Mouse (Mus musculus): ENCODE measurements around the gene Tmem40. TPM values are rescaled to one million over a fixed set of nuclear protein-coding genes. Genes with fewer than 3 reads are reported as not detected.

Tmem40 gene
- total RNA-seq, 2 experiments from 2014 or later: 1.7 to 10.6 TPM

GRCm38 (mm10) chr6:115681066-115681465 lies 81.1 kb downstream of the Tmem40 start:
- ATAC-seq (replicated peaks; ENCODE audit: low FRiP score, poor library complexity, severe bottlenecking): no peak

Other genes with a start within 250 kb of the Tmem40 start
- gene Tsen2, start 217.7 kb downstream of the Tmem40 start, total RNA-seq (2015; ENCODE audit: low replicate concordance): 1.0 and 2.9 TPM in 2 replicates
- 1.3 and 4.0 TPM in 2 replicates for gene Tsen2, start 217.7 kb downstream of the Tmem40 start, total RNA-seq (2017; ENCODE audit: low replicate concordance)
- gene Mkrn2os, start 169.8 kb downstream of the Tmem40 start, total RNA-seq (2015; ENCODE audit: low replicate concordance): not detected in 2 replicates
- not detected in 2 replicates for gene Mkrn2os, start 169.8 kb downstream of the Tmem40 start, total RNA-seq (2017; ENCODE audit: low replicate concordance)
- gene Mkrn2, start 160.5 kb downstream of the Tmem40 start, total RNA-seq (2015; ENCODE audit: low replicate concordance): 0.58 and 0.84 TPM in 2 replicates
- gene Mkrn2, start 160.5 kb downstream of the Tmem40 start, total RNA-seq (2017; ENCODE audit: low replicate concordance): 0.84 and 6.6 TPM in 2 replicates
- gene Raf1, start 85.8 kb downstream of the Tmem40 start, total RNA-seq (2015; ENCODE audit: low replicate concordance): 28.4 and 44.7 TPM in 2 replicates
- 19.2 and 36.5 TPM in 2 replicates for gene Raf1, start 85.8 kb downstream of the Tmem40 start, total RNA-seq (2017; ENCODE audit: low replicate concordance)
- 0.21 TPM in 1 of 2 replicates, not detected in the other for gene Cand2, start 12.1 kb upstream of the Tmem40 start, total RNA-seq (2015; ENCODE audit: low replicate concordance)
- gene Cand2, start 12.1 kb upstream of the Tmem40 start, total RNA-seq (2017; ENCODE audit: low replicate concordance): 0.14 and 0.17 TPM in 2 replicates
- gene Rpl32, start 46.3 kb upstream of the Tmem40 start, total RNA-seq (2015; ENCODE audit: low replicate concordance): 738 and 1,031 TPM in 2 replicates
- gene Rpl32, start 46.3 kb upstream of the Tmem40 start, total RNA-seq (2017; ENCODE audit: low replicate concordance): 502 and 613 TPM in 2 replicates
- gene Efcab12, start 76.0 kb upstream of the Tmem40 start, total RNA-seq (2015; ENCODE audit: low replicate concordance): not detected in 2 replicates
- not detected in 2 replicates for gene Efcab12, start 76.0 kb upstream of the Tmem40 start, total RNA-seq (2017; ENCODE audit: low replicate concordance)
- gene Mbd4, start 91.0 kb upstream of the Tmem40 start, total RNA-seq (2015; ENCODE audit: low replicate concordance): 1.7 and 2.7 TPM in 2 replicates
- gene Mbd4, start 91.0 kb upstream of the Tmem40 start, total RNA-seq (2017; ENCODE audit: low replicate concordance): 9.9 and 13.4 TPM in 2 replicates
- 0.42 TPM in 1 of 2 replicates, not detected in the other for gene Ift122, start 91.1 kb upstream of the Tmem40 start, total RNA-seq (2015; ENCODE audit: low replicate concordance)
- gene Ift122, start 91.1 kb upstream of the Tmem40 start, total RNA-seq (2017; ENCODE audit: low replicate concordance): 3.7 TPM in 1 of 2 replicates, not detected in the other
- gene Rho, start 169.3 kb upstream of the Tmem40 start, total RNA-seq (2015; ENCODE audit: low replicate concordance): not detected in 2 replicates
- 0.09 TPM in 1 of 2 replicates, not detected in the other for gene Rho, start 169.3 kb upstream of the Tmem40 start, total RNA-seq (2017; ENCODE audit: low replicate concordance)
- not detected in 2 replicates for gene H1foo, start 182.5 kb upstream of the Tmem40 start, total RNA-seq (2015; ENCODE audit: low replicate concordance)
- gene H1foo, start 182.5 kb upstream of the Tmem40 start, total RNA-seq (2017; ENCODE audit: low replicate concordance): not detected in 2 replicates
- 10.0 and 55.1 TPM in 2 replicates for gene Plxnd1, start 232.6 kb upstream of the Tmem40 start, total RNA-seq (2015; ENCODE audit: low replicate concordance)
- 11.8 and 18.1 TPM in 2 replicates for gene Plxnd1, start 232.6 kb upstream of the Tmem40 start, total RNA-seq (2017; ENCODE audit: low replicate concordance)